Mouse (Mus musculus): ENCODE measurements around the gene Chd9. TPM values are rescaled to one million over a fixed set of nuclear protein-coding genes. Genes with fewer than 3 reads are reported as not detected.
A peak's percentile ranks its signal among the peaks of the same experiment; 100 is the strongest.
"Not testable (repeated sequence)": the region's sequence is repeated elsewhere in the genome, so short reads cannot be mapped to it uniquely, and the experiment has no call there.

The Chd9 gene
- polyA plus RNA-seq, 1 experiment from 2014 or later = 95.6 TPM

GRCm38 (mm10) chr8:90886369-90886712 lies 58.2 kb downstream of the Chd9 start:
- not testable (repeated sequence) for H3K27me3 ChIP-seq (replicated peaks; ENCODE audit: control insufficient read depth, insufficient read depth, low read length); H3K4me3 ChIP-seq (ENCODE audit: low read depth, low read length); H3K4me1 ChIP-seq (ENCODE audit: control insufficient read depth, insufficient read depth, low read length); DNase-seq (ENCODE audit: low spot score); H3K9ac ChIP-seq (ENCODE audit: low read length); ATAC-seq; H3K4me2 ChIP-seq (ENCODE audit: low read length); H3K36me3 ChIP-seq (ENCODE audit: control insufficient read depth, insufficient read depth, low read length); H3K27ac ChIP-seq (ENCODE audit: low read depth, low read length); H3K9me3 ChIP-seq (replicated peaks; ENCODE audit: control insufficient read depth, low read length)
- WGBS = no CpG with 5 or more reads among the region's 15 CpGs

- not testable (repeated sequence) for ATAC-seq; H3K36me3 ChIP-seq (ENCODE audit: control insufficient read depth, insufficient read depth, low read length); H3K4me2 ChIP-seq (ENCODE audit: low read length); H3K4me1 ChIP-seq (ENCODE audit: control insufficient read depth, insufficient read depth, low read length); H3K27me3 ChIP-seq (replicated peaks; ENCODE audit: control insufficient read depth, insufficient read depth, low read length); H3K27ac ChIP-seq (ENCODE audit: low read depth, low read length); H3K9me3 ChIP-seq (replicated peaks; ENCODE audit: control insufficient read depth, low read length); H3K9ac ChIP-seq (ENCODE audit: low read length); DNase-seq (ENCODE audit: low spot score)
- WGBS = no CpG with 5 or more reads among the region's 20 CpGs
- peak overlapping the region; percentile 24 for H3K4me3 ChIP-seq (ENCODE audit: low read depth, low read length)
Measured at GRCm38 (mm10) chr8:90887328-90887727, 59.2 kb downstream of the Chd9 start.

- 95% methylated on average over 8 of the region's 8 CpGs for WGBS
- Histone ChIP-seq H3K4me3 (ENCODE audit: low read depth, low read length) (no peak overlapping the region), H3K9me3 (replicated peaks; ENCODE audit: control insufficient read depth, low read length) (no peaks in the 10 kb centered on the region), H3K4me1 (ENCODE audit: control insufficient read depth, insufficient read depth, low read length) (peaks cover 6% of the 10 kb centered on the region; the same call in 1 of the 2 replicates), H3K27ac (ENCODE audit: low read depth, low read length) (no peak overlapping the region), H3K4me2 (ENCODE audit: low read length) (no peak overlapping the region), H3K27me3 (replicated peaks; ENCODE audit: control insufficient read depth, insufficient read depth, low read length) (no peaks in the 10 kb centered on the region), H3K36me3 (ENCODE audit: control insufficient read depth, insufficient read depth, low read length) (no peaks in the 10 kb centered on the region), H3K9ac (ENCODE audit: low read length) (no peak overlapping the region)
- DNase-seq (ENCODE audit: low spot score) = no peak
- ATAC-seq = no peak
Measured at GRCm38 (mm10) chr8:90891872-90892578, 63.9 kb downstream of the Chd9 start.

- Histone ChIP-seq H3K4me3 (ENCODE audit: low read depth, low read length) (no peak overlapping the region), H3K4me2 (ENCODE audit: low read length) (no peak overlapping the region), H3K9ac (ENCODE audit: low read length) (no peak overlapping the region), H3K36me3 (ENCODE audit: control insufficient read depth, insufficient read depth, low read length) (no peaks in the 10 kb centered on the region), H3K27me3 (replicated peaks; ENCODE audit: control insufficient read depth, insufficient read depth, low read length) (no peaks in the 10 kb centered on the region), H3K4me1 (ENCODE audit: control insufficient read depth, insufficient read depth, low read length) (peaks cover 6% of the 10 kb centered on the region; the same call in 1 of the 2 replicates), H3K9me3 (replicated peaks; ENCODE audit: control insufficient read depth, low read length) (no peaks in the 10 kb centered on the region), H3K27ac (ENCODE audit: low read depth, low read length) (no peak overlapping the region)
- ATAC-seq (no peak), DNase-seq (ENCODE audit: low spot score) (no peak)
- 91% methylated on average over 5 of the region's 5 CpGs for WGBS
Measured at GRCm38 (mm10) chr8:90892579-90892919, 64.4 kb downstream of the Chd9 start.

GRCm38 (mm10) chr8:90894231-90894914 lies 66.2 kb downstream of the Chd9 start:
- Histone ChIP-seq H3K4me3 (ENCODE audit: low read depth, low read length) (no peak overlapping the region), H3K9me3 (replicated peaks; ENCODE audit: control insufficient read depth, low read length) (no peaks in the 10 kb centered on the region), H3K9ac (ENCODE audit: low read length) (no peak overlapping the region), H3K27ac (ENCODE audit: low read depth, low read length) (peak overlapping the region; percentile 48; the same call in 1 of the 2 replicates), H3K27me3 (replicated peaks; ENCODE audit: control insufficient read depth, insufficient read depth, low read length) (no peaks in the 10 kb centered on the region), H3K4me1 (ENCODE audit: control insufficient read depth, insufficient read depth, low read length) (peaks cover 6% of the 10 kb centered on the region; the same call in 1 of the 2 replicates), H3K36me3 (ENCODE audit: control insufficient read depth, insufficient read depth, low read length) (no peaks in the 10 kb centered on the region), H3K4me2 (ENCODE audit: low read length) (no peak overlapping the region)
- WGBS = 56% methylated on average over 14 of the region's 14 CpGs
- no peak for ATAC-seq
- peak; percentile 23 for DNase-seq (ENCODE audit: low spot score)

GRCm38 (mm10) chr8:90897343-90897742 lies 69.2 kb downstream of the Chd9 start:
- Histone ChIP-seq H3K4me1 (ENCODE audit: control insufficient read depth, insufficient read depth, low read length) (peaks cover 6% of the 10 kb centered on the region; the same call in 1 of the 2 replicates), H3K4me3 (ENCODE audit: low read depth, low read length) (no peak overlapping the region), H3K27me3 (replicated peaks; ENCODE audit: control insufficient read depth, insufficient read depth, low read length) (no peaks in the 10 kb centered on the region), H3K36me3 (ENCODE audit: control insufficient read depth, insufficient read depth, low read length) (no peaks in the 10 kb centered on the region), H3K9me3 (replicated peaks; ENCODE audit: control insufficient read depth, low read length) (no peaks in the 10 kb centered on the region), H3K27ac (ENCODE audit: low read depth, low read length) (no peak overlapping the region), H3K9ac (ENCODE audit: low read length) (no peak overlapping the region), H3K4me2 (ENCODE audit: low read length) (no peak overlapping the region)
- 66% methylated on average over 5 of the region's 5 CpGs for WGBS
- no peak for DNase-seq (ENCODE audit: low spot score)
- no peak for ATAC-seq

- no peak overlapping the region for H3K4me3 ChIP-seq (ENCODE audit: low read depth, low read length)
- no peak overlapping the region for H3K9ac ChIP-seq (ENCODE audit: low read length)
- H3K9me3 ChIP-seq (replicated peaks; ENCODE audit: control insufficient read depth, low read length) = no peaks in the 10 kb centered on the region
- 45% methylated on average over 6 of the region's 6 CpGs for WGBS
- H3K27me3 ChIP-seq (replicated peaks; ENCODE audit: control insufficient read depth, insufficient read depth, low read length) = no peaks in the 10 kb centered on the region
- H3K36me3 ChIP-seq (ENCODE audit: control insufficient read depth, insufficient read depth, low read length) = no peaks in the 10 kb centered on the region
- H3K27ac ChIP-seq (ENCODE audit: low read depth, low read length) = no peak overlapping the region
- H3K4me2 ChIP-seq (ENCODE audit: low read length) = no peak overlapping the region
- ATAC-seq = no peak
- H3K4me1 ChIP-seq (ENCODE audit: control insufficient read depth, insufficient read depth, low read length) = peaks cover 6% of the 10 kb centered on the region; the same call in 1 of the 2 replicates
- DNase-seq (ENCODE audit: low spot score) = no peak
Measured at GRCm38 (mm10) chr8:90898578-90898977, 70.4 kb downstream of the Chd9 start.

GRCm38 (mm10) chr8:90902002-90902401 lies 73.8 kb downstream of the Chd9 start:
- ATAC-seq (no peak), DNase-seq (ENCODE audit: low spot score) (no peak)
- H3K27ac ChIP-seq (ENCODE audit: low read depth, low read length) = no peak overlapping the region
- H3K9me3 ChIP-seq (replicated peaks; ENCODE audit: control insufficient read depth, low read length) = no peaks in the 10 kb centered on the region
- H3K27me3 ChIP-seq (replicated peaks; ENCODE audit: control insufficient read depth, insufficient read depth, low read length) = no peaks in the 10 kb centered on the region
- no peak overlapping the region for H3K4me3 ChIP-seq (ENCODE audit: low read depth, low read length)
- no peak overlapping the region for H3K9ac ChIP-seq (ENCODE audit: low read length)
- no peak overlapping the region for H3K4me2 ChIP-seq (ENCODE audit: low read length)
- no peaks in the 10 kb centered on the region for H3K36me3 ChIP-seq (ENCODE audit: control insufficient read depth, insufficient read depth, low read length)
- 86% methylated on average over 2 of the region's 2 CpGs for WGBS
- no peaks in the 10 kb centered on the region; the same call in 1 of the 2 replicates for H3K4me1 ChIP-seq (ENCODE audit: control insufficient read depth, insufficient read depth, low read length)

DNA sequence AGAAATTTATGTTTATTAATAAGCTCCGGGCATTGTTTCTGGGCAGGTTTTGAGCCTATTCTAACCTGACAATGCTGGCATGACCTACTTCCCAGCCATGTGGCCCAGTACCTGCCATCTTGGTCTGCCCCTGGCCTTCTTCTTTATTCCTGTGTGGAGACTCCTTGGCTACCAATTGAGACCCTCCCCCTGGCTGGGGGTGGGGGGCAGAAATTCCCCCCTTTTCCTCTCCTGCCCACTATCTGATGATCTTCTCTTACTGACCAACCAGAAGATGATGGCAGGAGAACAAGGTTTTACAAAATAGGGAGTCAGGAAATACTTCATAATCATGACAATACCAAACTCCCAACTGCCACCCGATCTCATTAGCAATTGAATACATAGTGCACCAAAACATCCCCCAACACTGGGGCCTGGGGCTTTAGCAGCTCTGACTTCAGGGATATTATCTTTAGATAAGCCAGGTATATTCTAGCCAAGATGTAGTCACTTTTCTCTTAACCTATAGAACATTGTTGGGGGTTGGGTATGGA lies 76.1 kb downstream of the Chd9 start:
- no peaks in the 10 kb centered on the region for H3K36me3 ChIP-seq (ENCODE audit: control insufficient read depth, insufficient read depth, low read length)
- no peaks in the 10 kb centered on the region for H3K9me3 ChIP-seq (replicated peaks; ENCODE audit: control insufficient read depth, low read length)
- H3K27me3 ChIP-seq (replicated peaks; ENCODE audit: control insufficient read depth, insufficient read depth, low read length) = no peaks in the 10 kb centered on the region
- no peak overlapping the region for H3K27ac ChIP-seq (ENCODE audit: low read depth, low read length)
- DNase-seq (ENCODE audit: low spot score) (no peak), ATAC-seq (no peak)
- no peak overlapping the region for H3K4me2 ChIP-seq (ENCODE audit: low read length)
- H3K4me1 ChIP-seq (ENCODE audit: control insufficient read depth, insufficient read depth, low read length) = no peaks in the 10 kb centered on the region
- H3K4me3 ChIP-seq (ENCODE audit: low read depth, low read length) = no peak overlapping the region
- no peak overlapping the region for H3K9ac ChIP-seq (ENCODE audit: low read length)
- 78% methylated on average over 2 of the region's 2 CpGs for WGBS
